Mouse (Mus musculus) neural tube, embryonic 12.5 days (tissue): Measurements from ENCODE around the gene Emc8. TPM values are rescaled to one million over a fixed set of nuclear protein-coding genes. Genes with fewer than 3 reads are reported as not detected.

Experiments used
- ATAC-seq: fragments of 200-750 bp; cut with Nextera tagmentation; 2 replicates; pipeline ENCODE4 v1.8.0; 2017; ENCODE audit warnings: low read depth, mild to moderate bottlenecking, moderate TSS enrichment, moderate library complexity; ENCODE audit not compliant: low FRiP score
- H3K27ac ChIP-seq: fragments of 300-500 bp; sonication (generic); 2 replicates; pipeline ENCODE4 v1.5.1; 2016
- H3K27me3 ChIP-seq: fragments of 300-500 bp; sonication (generic); replicated peaks from 2 replicates; pipeline ENCODE4 v1.6.1; 2016; ENCODE audit warnings: mild to moderate bottlenecking
- H3K36me3 ChIP-seq: fragments of 300-500 bp; sonication (generic); 2 replicates; pipeline ENCODE4 v1.6.1; 2016; ENCODE audit warnings: mild to moderate bottlenecking
- H3K4me1 ChIP-seq: fragments of 300-500 bp; sonication (generic); 2 replicates; pipeline ENCODE4 v1.6.1; 2016
- H3K4me2 ChIP-seq: fragments of 300-500 bp; sonication (generic); replicated peaks from 2 replicates; pipeline ENCODE4 v1.6.1; 2016; ENCODE audit warnings: mild to moderate bottlenecking
- H3K4me3 ChIP-seq: fragments of 300-500 bp; sonication (generic); 2 replicates; pipeline ENCODE4 v1.5.1; 2016
- H3K9ac ChIP-seq: fragments of 300-500 bp; sonication (generic); 2 replicates; pipeline ENCODE4 v1.6.1; 2016; ENCODE audit warnings: mild to moderate bottlenecking
- H3K9me3 ChIP-seq: fragments of 300-500 bp; sonication (generic); 2 replicates; pipeline ENCODE4 v1.6.1; 2016; ENCODE audit warnings: mild to moderate bottlenecking
- WGBS: fragments of 180-500 bp; shearing (Covaris S2); methylation state at CpG from one replicate; pipeline ENCODE4 v1.1.7; 2016; 5-methylcytosine and 5-hydroxymethylcytosine counted together
- polyA plus RNA-seq: library from polyadenylated mRNA; unstranded; fragments of >200 nt; fragmentation: Nextera tagmentation; extraction: Ambion mirVana; gene quantifications from 2 replicates; pipeline ENCODE4 v1.2.1, GENCODE M21; 2016

The Emc8 gene
- polyA plus RNA-seq, 1 experiment from 2014 or later = 204 TPM

DNA sequence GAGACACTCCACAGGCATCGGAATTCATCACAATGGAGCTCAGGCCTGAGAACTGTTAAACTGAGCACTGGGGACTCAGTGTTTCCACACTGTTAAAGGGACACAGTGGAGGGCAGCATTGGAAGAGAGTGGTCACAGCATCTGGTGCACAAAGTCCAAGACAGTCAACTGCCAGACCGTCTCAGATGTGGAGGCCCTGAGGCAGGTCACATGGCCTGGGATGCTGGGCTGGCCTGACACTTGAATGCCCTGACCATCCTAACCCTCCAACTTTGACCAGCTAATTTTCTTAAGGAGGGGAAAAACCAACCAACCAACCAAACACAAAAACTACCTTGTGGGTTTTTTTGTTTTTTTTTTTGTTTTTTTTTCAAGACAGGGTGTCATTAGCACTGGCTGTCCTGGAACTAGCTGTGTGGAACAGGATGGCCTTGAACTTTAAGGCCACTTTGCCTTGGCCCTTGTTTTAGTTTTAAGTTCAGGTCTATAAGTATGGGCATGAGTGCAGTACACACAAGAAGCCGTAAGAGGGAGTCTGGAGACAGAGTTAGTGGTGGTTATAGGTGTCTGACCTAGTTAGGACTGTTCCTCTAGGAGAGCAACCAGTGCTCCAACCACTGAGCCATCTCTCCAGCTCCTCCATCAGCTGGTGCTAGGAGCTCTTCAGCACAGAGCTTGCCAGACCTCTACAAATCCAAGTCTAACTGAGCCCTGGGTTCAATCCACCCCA is 2.5 kb downstream of the Emc8 start:
- H3K9me3 ChIP-seq = no peaks in the 10 kb centered on the region
- no peak for ATAC-seq
- peak overlapping the region; percentile 92 for H3K4me2 ChIP-seq
- peaks cover 38% of the 10 kb centered on the region for H3K4me1 ChIP-seq
- peak overlapping the region; percentile 96; the same call in 1 of the 2 replicates for H3K9ac ChIP-seq
- H3K27ac ChIP-seq = no peak overlapping the region
- peak overlapping the region; percentile 88; the same call in 1 of the 2 replicates for H3K4me3 ChIP-seq
- H3K27me3 ChIP-seq = no peaks in the 10 kb centered on the region
- peaks cover 13% of the 10 kb centered on the region for H3K36me3 ChIP-seq
- WGBS = 83% methylated on average over 3 of the region's 3 CpGs

DNA sequence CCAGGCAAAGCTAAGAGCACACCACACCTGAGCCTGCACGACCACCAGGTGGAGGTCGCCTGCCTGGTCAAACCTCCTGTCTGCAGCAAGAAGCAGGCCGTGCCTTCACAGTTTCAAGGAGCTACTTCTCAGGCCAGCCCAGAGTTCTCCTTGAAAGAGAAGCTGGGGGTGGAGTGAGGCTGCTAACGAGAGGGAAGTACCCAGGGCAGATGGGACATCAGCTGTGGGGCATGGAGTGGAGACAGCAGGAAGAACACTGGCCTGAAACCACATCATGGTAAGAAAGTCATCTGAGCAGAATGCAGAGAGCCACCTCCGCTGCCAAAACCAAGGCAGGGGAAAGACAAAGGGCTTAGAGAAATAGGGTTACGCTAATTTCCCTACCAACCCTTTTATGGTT is 3.8 kb downstream of the Emc8 start:
- no peak overlapping the region for H3K27ac ChIP-seq
- H3K4me2 ChIP-seq = no peak overlapping the region
- no peak overlapping the region for H3K4me3 ChIP-seq
- no peak overlapping the region for H3K9ac ChIP-seq
- H3K36me3 ChIP-seq = peaks cover 12% of the 10 kb centered on the region
- WGBS = 84% methylated on average over 6 of the region's 6 CpGs
- ATAC-seq = no peak
- H3K9me3 ChIP-seq = no peaks in the 10 kb centered on the region
- no peaks in the 10 kb centered on the region for H3K27me3 ChIP-seq
- peaks cover 35% of the 10 kb centered on the region for H3K4me1 ChIP-seq

DNA sequence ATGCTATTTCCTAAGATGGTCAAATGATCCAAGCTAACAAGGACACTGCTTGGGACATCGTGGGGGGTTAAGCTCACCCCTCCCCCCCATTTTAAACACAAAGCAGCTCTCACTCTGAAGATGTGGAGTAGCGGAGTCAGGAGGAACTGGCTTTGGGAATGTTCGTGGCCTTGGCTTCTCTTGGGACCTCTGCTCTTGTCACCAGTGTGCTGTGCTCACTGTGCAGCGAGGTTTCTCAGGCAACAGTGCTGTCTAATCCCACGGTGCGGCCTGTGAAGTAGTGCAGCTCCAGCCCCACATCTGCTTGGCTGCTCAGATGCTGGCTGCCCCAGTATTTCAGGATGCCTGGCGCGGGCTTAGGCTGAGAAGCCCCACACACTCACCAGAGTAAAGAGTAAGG is 11.0 kb downstream of the Emc8 start:
- H3K27me3 ChIP-seq = no peaks in the 10 kb centered on the region
- no peak overlapping the region for H3K4me2 ChIP-seq
- H3K27ac ChIP-seq = no peak overlapping the region
- H3K9me3 ChIP-seq = no peaks in the 10 kb centered on the region
- H3K36me3 ChIP-seq = peaks cover 70% of the 10 kb centered on the region
- H3K4me3 ChIP-seq = no peak overlapping the region
- H3K9ac ChIP-seq = no peak overlapping the region
- no peak for ATAC-seq
- 90% methylated on average over 8 of the region's 8 CpGs for WGBS
- H3K4me1 ChIP-seq = no peaks in the 10 kb centered on the region

DNA sequence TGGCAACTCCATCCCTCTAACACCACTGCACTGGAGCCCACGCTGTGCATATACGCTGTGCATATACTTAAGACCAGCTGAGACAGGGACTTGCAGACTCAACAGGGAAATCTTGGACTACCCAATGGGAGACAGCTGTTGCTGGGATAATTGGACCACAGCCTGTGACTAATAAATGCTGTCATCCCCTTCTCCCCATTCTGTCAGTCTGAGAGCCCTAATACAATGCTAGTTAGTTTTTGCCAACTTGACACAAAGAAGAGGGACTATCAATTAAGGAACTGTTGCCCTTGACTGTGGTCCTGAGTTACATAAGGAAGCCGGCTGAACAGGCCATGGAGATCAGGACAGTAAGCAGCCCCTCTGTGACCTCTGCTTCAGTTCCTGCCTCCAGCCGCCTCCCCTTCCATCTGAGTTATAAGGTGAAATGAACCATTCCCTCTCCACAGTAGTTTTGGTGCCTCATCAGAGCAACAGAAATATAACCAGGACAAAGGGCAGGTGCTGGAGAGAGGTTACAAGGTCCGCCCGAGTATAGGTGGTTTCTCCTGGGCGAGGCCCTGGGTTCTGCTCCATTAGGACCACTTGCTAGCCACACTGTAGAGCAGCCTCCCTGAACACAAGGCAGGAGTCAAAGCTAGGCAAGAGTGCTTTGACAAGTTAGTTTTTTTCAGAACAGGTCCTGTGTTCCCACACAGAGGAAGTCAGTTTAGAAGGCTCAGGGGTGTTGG is 11.9 kb downstream of the Emc8 start:
- no peaks in the 10 kb centered on the region for H3K9me3 ChIP-seq
- H3K4me2 ChIP-seq = no peak overlapping the region
- H3K36me3 ChIP-seq = peaks cover 70% of the 10 kb centered on the region
- H3K4me3 ChIP-seq = no peak overlapping the region
- WGBS = 87% methylated on average over 7 of the region's 7 CpGs
- no peak for ATAC-seq
- no peak overlapping the region for H3K9ac ChIP-seq
- no peak overlapping the region for H3K27ac ChIP-seq
- H3K4me1 ChIP-seq = no peaks in the 10 kb centered on the region
- H3K27me3 ChIP-seq = no peaks in the 10 kb centered on the region

DNA sequence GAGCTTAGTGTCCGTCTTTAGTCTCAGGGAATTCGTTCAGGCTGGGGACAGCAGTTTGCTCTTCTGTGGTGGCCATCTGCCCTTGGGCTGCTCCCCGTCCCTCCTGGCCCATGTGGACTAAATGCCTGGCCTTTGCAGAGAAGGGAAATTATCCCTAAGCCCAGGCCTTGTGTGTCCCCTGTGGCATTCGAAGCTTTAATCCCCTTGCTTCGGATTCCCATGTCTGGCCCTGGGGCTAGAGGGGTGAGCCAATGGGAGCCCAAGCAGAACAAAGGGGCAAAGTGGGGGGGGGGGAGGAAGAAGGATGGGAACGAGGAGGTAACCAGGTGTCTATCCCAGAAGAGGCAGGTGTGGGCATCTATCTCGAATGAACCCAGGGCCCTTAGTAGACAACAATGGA is 20.8 kb downstream of the Emc8 start, which contains the start of gene 1190005I06Rik:
Gene 1190005I06Rik, minus strand, starts transcription at position 101 of the 400 bp plus-strand sequence.
- no peak within 1 kb of the TSS for H3K9ac ChIP-seq
- no peaks in the 10 kb centered on the region for H3K27me3 ChIP-seq
- WGBS = 69% methylated on average over 7 of the region's 7 CpGs
- H3K4me2 ChIP-seq = no peak within 1 kb of the TSS
- no peaks in the 10 kb centered on the region for H3K9me3 ChIP-seq
- H3K36me3 ChIP-seq = peaks cover 16% of the 10 kb centered on the region
- no peak within 1 kb of the TSS for H3K4me3 ChIP-seq
- ATAC-seq = no peak
- no peak within 1 kb of the TSS for H3K27ac ChIP-seq
- H3K4me1 ChIP-seq = no peaks in the 10 kb centered on the region

DNA sequence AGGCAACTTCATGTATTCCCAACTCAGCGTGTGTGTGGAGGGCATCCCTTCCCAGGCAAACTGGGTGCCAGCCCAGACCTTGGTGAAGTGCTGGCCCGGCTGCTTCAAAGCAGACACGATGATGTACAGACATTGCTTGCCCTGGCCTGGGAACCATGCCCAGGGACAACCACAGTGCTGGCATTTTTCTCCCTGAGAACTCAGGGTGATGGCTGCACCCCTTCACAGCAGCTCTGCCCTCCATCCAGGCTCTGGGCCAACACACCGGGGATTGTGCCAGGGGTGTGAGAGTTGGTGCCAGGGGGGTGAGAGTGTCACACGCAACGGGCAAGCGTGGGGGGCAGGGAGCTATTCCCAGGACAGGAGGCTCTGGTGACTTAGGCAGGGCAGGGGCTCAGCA is 23.7 kb downstream of the Emc8 start:
- Histone ChIP-seq H3K27ac (no peak overlapping the region), H3K4me3 (no peak overlapping the region), H3K27me3 (no peaks in the 10 kb centered on the region), H3K9ac (no peak overlapping the region), H3K4me2 (no peak overlapping the region), H3K36me3 (peaks cover 3% of the 10 kb centered on the region), H3K9me3 (no peaks in the 10 kb centered on the region), H3K4me1 (no peaks in the 10 kb centered on the region)
- 91% methylated on average over 7 of the region's 7 CpGs for WGBS
- ATAC-seq = no peak

DNA sequence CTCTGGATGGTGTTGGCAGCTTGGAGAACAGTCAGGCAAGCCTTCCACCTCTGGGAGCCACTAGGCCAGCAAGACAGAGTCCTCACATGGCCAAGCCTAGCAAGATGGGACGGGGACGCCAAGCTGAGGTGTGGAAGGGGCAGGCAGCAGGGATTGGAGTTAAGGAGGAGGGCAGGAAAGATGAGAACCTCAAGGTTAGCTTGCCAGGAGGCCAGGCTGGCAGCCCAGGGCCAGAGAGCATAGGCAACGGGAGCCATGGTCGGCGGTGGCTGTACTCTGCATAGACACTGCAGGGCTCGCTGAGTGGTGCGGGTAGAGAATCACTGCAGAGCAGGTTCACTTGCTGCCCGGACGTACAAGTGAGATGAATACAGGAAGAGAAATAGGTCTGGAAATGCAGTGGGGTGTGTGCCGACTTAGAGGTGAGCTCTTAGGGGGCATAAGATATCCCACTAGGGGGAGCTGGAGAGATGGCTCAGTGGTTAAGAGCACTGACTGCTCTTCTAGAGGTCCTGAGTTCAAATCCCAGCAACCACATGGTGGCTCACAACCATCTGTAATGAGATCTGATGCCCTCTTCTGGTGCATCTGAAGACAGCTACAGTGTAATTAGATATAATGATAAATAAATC is 26.2 kb downstream of the Emc8 start:
- no peaks in the 10 kb centered on the region for H3K9me3 ChIP-seq
- 84% methylated on average over 10 of the region's 10 CpGs for WGBS

DNA sequence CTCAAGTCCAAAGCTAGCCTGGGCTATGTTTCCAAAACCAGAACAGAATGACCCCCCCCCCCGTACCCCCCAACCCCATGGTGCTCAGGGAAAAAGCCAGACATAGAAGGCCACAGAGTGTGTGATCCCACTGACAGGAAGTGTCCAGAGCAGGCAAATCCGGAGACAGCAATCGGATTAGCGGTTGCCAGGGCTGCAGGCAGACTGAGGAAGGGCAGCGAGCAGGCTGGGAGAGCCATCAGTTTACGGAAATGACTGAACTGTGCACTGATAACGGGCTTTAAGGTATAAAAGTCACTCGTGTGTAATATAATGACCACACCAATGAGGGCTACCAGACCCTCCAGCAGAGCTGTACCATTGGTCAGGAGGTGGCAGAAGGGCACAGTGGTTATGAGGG is 27.1 kb downstream of the Emc8 start:
- ATAC-seq = no peak
- H3K36me3 ChIP-seq = no peaks in the 10 kb centered on the region
- H3K4me2 ChIP-seq = no peak overlapping the region
- H3K27ac ChIP-seq = no peak overlapping the region
- no peaks in the 10 kb centered on the region for H3K4me1 ChIP-seq
- no peak overlapping the region for H3K9ac ChIP-seq
- H3K4me3 ChIP-seq = no peak overlapping the region
- WGBS = 55% methylated on average over 8 of the region's 8 CpGs
- H3K27me3 ChIP-seq = peaks cover 2% of the 10 kb centered on the region; the same call in 1 of the 2 replicates
- no peaks in the 10 kb centered on the region for H3K9me3 ChIP-seq

More for the DNA sequence above, 26.2 kb downstream of the Emc8 start:
- H3K27ac ChIP-seq = no peak overlapping the region
- no peaks in the 10 kb centered on the region for H3K27me3 ChIP-seq
- H3K36me3 ChIP-seq = no peaks in the 10 kb centered on the region
- no peaks in the 10 kb centered on the region for H3K4me1 ChIP-seq
- no peak for ATAC-seq
- no peak overlapping the region for H3K4me3 ChIP-seq
- H3K4me2 ChIP-seq = no peak overlapping the region
- no peak overlapping the region for H3K9ac ChIP-seq

DNA sequence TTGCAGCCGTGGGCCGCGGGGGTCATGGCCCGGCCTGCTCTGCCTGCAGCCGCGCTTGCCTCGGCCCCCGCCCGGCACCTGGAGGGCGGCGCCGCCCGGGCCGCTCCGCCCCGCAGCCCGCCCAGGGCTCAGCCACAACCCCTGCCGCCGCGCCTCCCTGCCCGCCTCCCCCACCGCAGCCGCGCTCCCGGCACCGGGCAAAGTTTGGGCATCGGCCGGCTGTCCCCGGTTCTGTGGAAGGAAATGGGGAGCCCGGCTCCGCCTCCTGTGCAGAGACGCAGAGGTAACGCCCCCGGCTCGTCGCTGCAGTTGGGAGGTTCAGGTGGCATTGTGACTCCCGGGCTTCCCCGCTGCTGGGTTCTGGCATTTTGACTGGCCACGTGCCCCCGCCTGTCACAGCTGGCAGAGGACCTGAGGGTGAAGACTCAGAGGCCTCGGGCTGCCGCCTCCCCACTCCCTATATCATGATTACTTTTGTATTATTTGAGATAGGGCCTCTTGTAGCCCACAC is 34.0 kb downstream of the Emc8 start:
- Histone ChIP-seq H3K36me3 (no peaks in the 10 kb centered on the region), H3K27me3 (peaks cover 39% of the 10 kb centered on the region), H3K9me3 (no peaks in the 10 kb centered on the region), H3K4me1 (peaks cover 20% of the 10 kb centered on the region), H3K9ac (peak overlapping the region; percentile 64), H3K27ac (no peak overlapping the region), H3K4me3 (peak overlapping the region; percentile 59), H3K4me2 (peak overlapping the region; percentile 97)
- peak; percentile 49; the same call in 1 of the 2 replicates for ATAC-seq
- under 1% methylated on average over 42 of the region's 42 CpGs for WGBS

DNA sequence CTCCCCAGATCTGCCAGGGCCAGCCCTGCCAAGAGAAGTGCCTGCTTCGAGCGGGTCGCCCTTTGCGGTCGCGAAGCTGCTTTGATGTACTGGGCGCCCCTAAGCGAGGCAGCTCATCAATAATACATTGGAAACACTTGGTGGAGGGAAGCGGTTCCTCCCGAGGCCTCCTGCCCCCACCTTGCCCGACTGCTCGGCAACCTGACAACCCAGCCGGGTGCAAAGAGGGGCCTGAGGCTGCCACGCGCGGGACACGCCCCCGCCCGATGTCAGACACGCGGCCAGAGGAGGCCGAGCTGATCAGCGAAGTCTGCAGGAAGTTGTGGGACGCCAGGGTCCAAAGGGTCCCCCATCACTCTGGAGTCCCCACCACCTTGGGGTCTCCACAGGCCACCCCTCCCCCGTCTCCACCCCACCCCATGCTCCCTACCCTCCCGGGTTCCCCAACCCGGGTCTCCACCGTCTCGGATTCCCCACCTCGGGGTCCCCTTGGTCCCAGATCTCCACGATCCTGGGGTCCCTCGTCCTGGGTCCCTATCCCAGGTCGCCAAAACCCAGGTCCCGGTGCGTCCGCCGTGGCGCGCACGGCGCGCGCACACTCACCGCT is 34.6 kb downstream of the Emc8 start:
- Histone ChIP-seq H3K27ac (no peak overlapping the region), H3K4me2 (peak overlapping the region; percentile 97), H3K36me3 (no peaks in the 10 kb centered on the region), H3K9me3 (no peaks in the 10 kb centered on the region), H3K4me3 (peak overlapping the region; percentile 59), H3K9ac (peak overlapping the region; percentile 64), H3K27me3 (peaks cover 39% of the 10 kb centered on the region), H3K4me1 (peaks cover 20% of the 10 kb centered on the region)
- WGBS = under 1% methylated on average over 44 of the region's 44 CpGs
- peak; percentile 63 for ATAC-seq

DNA sequence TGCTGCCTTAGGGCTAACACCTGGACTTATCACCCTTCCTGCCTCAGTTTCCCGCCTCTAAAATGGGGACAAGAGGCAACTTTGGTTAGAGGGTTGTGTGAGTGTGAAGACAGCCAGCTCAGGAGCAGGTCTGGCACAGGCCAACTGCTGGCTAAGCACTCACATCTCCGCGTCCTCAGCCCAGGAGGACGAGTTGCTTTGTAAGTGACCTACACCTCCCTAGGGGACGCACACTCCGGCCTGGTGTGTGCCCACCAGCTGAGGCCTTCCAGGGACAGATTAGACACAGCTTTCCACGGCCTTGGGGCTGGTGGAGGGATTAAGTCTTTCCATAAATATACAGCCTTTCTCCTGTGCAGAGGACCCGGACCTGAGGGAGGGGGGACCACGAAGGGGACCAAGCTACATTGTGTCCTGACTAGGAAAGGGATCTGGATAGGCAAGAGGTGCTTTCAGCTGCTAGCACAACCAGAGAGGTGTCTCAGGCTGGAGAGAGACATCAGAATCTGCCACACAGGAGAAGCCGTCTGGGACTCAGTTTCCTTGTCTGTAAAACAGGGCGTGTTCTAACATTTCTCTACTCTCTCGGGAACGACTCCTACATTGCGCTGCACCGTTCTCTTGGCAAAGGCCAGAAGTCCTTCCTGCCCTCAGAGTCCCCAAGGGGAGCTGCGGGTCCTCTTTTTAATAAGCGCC is 35.3 kb downstream of the Emc8 start:
- 28% methylated on average over 17 of the region's 17 CpGs for WGBS
- no peaks in the 10 kb centered on the region for H3K9me3 ChIP-seq
- no peaks in the 10 kb centered on the region for H3K36me3 ChIP-seq
- H3K27ac ChIP-seq = no peak overlapping the region
- H3K4me3 ChIP-seq = peak overlapping the region; percentile 59
- H3K4me1 ChIP-seq = peaks cover 20% of the 10 kb centered on the region
- H3K4me2 ChIP-seq = peak overlapping the region; percentile 97
- peak; percentile 21; the same call in 1 of the 2 replicates for ATAC-seq
- peaks cover 39% of the 10 kb centered on the region for H3K27me3 ChIP-seq
- H3K9ac ChIP-seq = peak overlapping the region; percentile 64; the same call in 1 of the 2 replicates
